Mouse (Mus musculus): ENCODE measurements around the gene Tmem79.
"Not testable (repeated sequence)": the region's sequence is repeated elsewhere in the genome, so short reads cannot be mapped to it uniquely, and the experiment has no call there.

Gene Tmem79

GRCm38 (mm10) chr3:88352907-88353306 lies 17.0 kb upstream of the Tmem79 start:
- DNase-seq, result peak; percentile 34 to 53

GRCm38 (mm10) chr3:88350732-88351131 lies 14.8 kb upstream of the Tmem79 start:
- DNase-seq, result no peak

- DNase-seq, result no peak
Observed at GRCm38 (mm10) chr3:88339006-88339405, 3.1 kb upstream of the Tmem79 start.

- DNase-seq, result no peak
Observed at GRCm38 (mm10) chr3:88338316-88338715, 2.4 kb upstream of the Tmem79 start.

GRCm38 (mm10) chr3:88337367-88338020 lies 1.5 kb upstream of the Tmem79 start:
- DNase-seq, result peak in 1 of 2 experiments; percentile 16

GRCm38 (mm10) chr3:88335436-88336053 lies 403 bp downstream of the Tmem79 start:
- peak in 1 of 2 experiments; percentile 21 for DNase-seq

GRCm38 (mm10) chr3:88334902-88335435 lies 979 bp downstream of the Tmem79 start:
- no peak for DNase-seq

GRCm38 (mm10) chr3:88334029-88334658 lies 1.8 kb downstream of the Tmem79 start:
- DNase-seq, result no peak

- DNase-seq, result peak; percentile 41 to 59
Observed at GRCm38 (mm10) chr3:88331282-88331681, 4.7 kb downstream of the Tmem79 start.

- no peak for DNase-seq
Observed at GRCm38 (mm10) chr3:88328956-88329355, 7.0 kb downstream of the Tmem79 start.

GRCm38 (mm10) chr3:88324951-88325405 lies 11.0 kb downstream of the Tmem79 start, which contains the start of gene Glmp:
Gene Glmp (plus strand): TSS chr3:88325023.
- peak; percentile 76 to 80 for DNase-seq

GRCm38 (mm10) chr3:88299172-88299571 lies 36.8 kb downstream of the Tmem79 start:
- DNase-seq, result no peak

- DNase-seq, result no peak
Observed at GRCm38 (mm10) chr3:88297321-88297851, 38.6 kb downstream of the Tmem79 start.

- peak; percentile 96 to 98 for DNase-seq
Observed at GRCm38 (mm10) chr3:88296561-88297318, 39.2 kb downstream of the Tmem79 start, which contains the start of the genes Tsacc and Cct3. Gene Tsacc (minus strand): TSS chr3:88296999. Gene Cct3 (plus strand): TSS chr3:88297116.

- DNase-seq, result peak in 1 of 2 experiments; percentile 40
Observed at GRCm38 (mm10) chr3:88296110-88296560, 39.8 kb downstream of the Tmem79 start.

GRCm38 (mm10) chr3:88295272-88295671 lies 40.7 kb downstream of the Tmem79 start:
- not testable (repeated sequence) for DNase-seq

- peak; percentile 30 to 44 for DNase-seq
Observed at GRCm38 (mm10) chr3:88291970-88292369, 44.0 kb downstream of the Tmem79 start.

GRCm38 (mm10) chr3:88288133-88288713 lies 47.7 kb downstream of the Tmem79 start:
- not testable (repeated sequence) for DNase-seq

GRCm38 (mm10) chr3:88287110-88287509 lies 48.8 kb downstream of the Tmem79 start, which contains the start of gene Gm38392:
Gene Gm38392 (minus strand): TSS chr3:88287210.
- no peak for DNase-seq

GRCm38 (mm10) chr3:88285565-88285895 lies 50.4 kb downstream of the Tmem79 start:
- not testable (repeated sequence) for DNase-seq

GRCm38 (mm10) chr3:88284815-88285564 lies 51.0 kb downstream of the Tmem79 start:
- DNase-seq, result not testable (repeated sequence)

All from cerebellum, postnatal 14 days (tissue).